Mouse (Mus musculus) C2C12 (cell line): ENCODE results near the gene Sema4g.

ENCODE experiments used
- CEBPB ChIP-seq: IDR thresholded peaks from one replicate; pipeline ENCODE4 v1.6.1; 2011; ENCODE audit warnings: low read depth, mild to moderate bottlenecking, control low read depth, moderate library complexity
- CTCF ChIP-seq: IDR thresholded peaks from one replicate; pipeline ENCODE4 v1.5.1; 2011; ENCODE audit not compliant: control insufficient read depth, insufficient read depth, insufficient read length
- MAX ChIP-seq: IDR thresholded peaks from one replicate; pipeline ENCODE4 v1.6.1; 2011; ENCODE audit warnings: mild to moderate bottlenecking, control low read depth
- MYOD1 ChIP-seq: IDR thresholded peaks from one replicate; pipeline ENCODE4 v1.6.1; 2011; ENCODE audit warnings: low read depth; ENCODE audit not compliant: control insufficient read depth, insufficient read length
- MYOG ChIP-seq: IDR thresholded peaks from one replicate; pipeline ENCODE4 v1.6.1; 2011; ENCODE audit not compliant: control insufficient read depth, insufficient read length; ENCODE audit errors: extremely low read depth

- TF ChIP-seq CTCF = no peak
- TF ChIP-seq MYOG = no peak
- TF ChIP-seq MAX = no peak
- TF ChIP-seq CEBPB = no peak
- TF ChIP-seq MYOD1 = no peak
Observed at GRCm38 (mm10) chr19:44959633-44960032, 29.3 kb upstream of the Sema4g start.
